Mouse (Mus musculus) megakaryocyte-erythroid progenitor cell, adult 5-6 weeks (primary cell): Measurements from ENCODE around the gene Trnau1ap. TPM values are rescaled to one million over a fixed set of nuclear protein-coding genes. Genes with fewer than 3 reads are reported as not detected.
"Not testable (repeated sequence)": the region's sequence is repeated elsewhere in the genome, so short reads cannot be mapped to it uniquely, and the experiment has no call there.

ENCODE experiments used
- ATAC-seq: replicated peaks from 2 replicates; pipeline ENCODE4 v1.8.0; 2016; ENCODE audit warnings: mild to moderate bottlenecking, inconsistent platforms; ENCODE audit not compliant: severe bottlenecking, poor library complexity, low FRiP score, low TSS enrichment
- total RNA-seq, 2 experiments: library from RNA; stranded (forward) in 1 of 2; stranded (reverse) in 1 of 2; fragments of 200-1000, 215-1000 nt in 1 of 2; fragments of >200 nt in 1 of 2; fragmentation: Nextera tagmentation in 1 of 2; gene quantifications; 2 replicates each; pipeline ENCODE4 v1.2.3; 2014 to 2017

Trnau1ap gene
- total RNA-seq, 2 experiments from 2014 or later, result 52.0 to 56.8 TPM

- peak; percentile 46 for ATAC-seq
These were observed 16.0 kb upstream of the Trnau1ap start for GRCm38 (mm10) chr4:132345135-132345842.

GRCm38 (mm10) chr4:132344403-132345134 is 15.2 kb upstream of the Trnau1ap start:
- peak; percentile 32 for ATAC-seq

GRCm38 (mm10) chr4:132341451-132341850 is 12.1 kb upstream of the Trnau1ap start:
- ATAC-seq, result no peak

GRCm38 (mm10) chr4:132338943-132339342 is 9.6 kb upstream of the Trnau1ap start:
- no peak for ATAC-seq

GRCm38 (mm10) chr4:132332880-132333279 is 3.5 kb upstream of the Trnau1ap start:
- ATAC-seq, result no peak

GRCm38 (mm10) chr4:132331960-132332359 is 2.6 kb upstream of the Trnau1ap start:
- no peak for ATAC-seq

GRCm38 (mm10) chr4:132329835-132330354 is 557 bp upstream of the Trnau1ap start:
- ATAC-seq, result peak; percentile 14

- no peak for ATAC-seq
These were observed 851 bp downstream of the Trnau1ap start for GRCm38 (mm10) chr4:132328391-132328982.

GRCm38 (mm10) chr4:132326481-132326880 is 2.9 kb downstream of the Trnau1ap start:
- no peak for ATAC-seq

- ATAC-seq, result no peak
These were observed 13.6 kb downstream of the Trnau1ap start for GRCm38 (mm10) chr4:132315711-132316110.

GRCm38 (mm10) chr4:132312627-132313026 is 16.7 kb downstream of the Trnau1ap start:
- ATAC-seq, result no peak

GRCm38 (mm10) chr4:132311801-132312200 is 17.5 kb downstream of the Trnau1ap start:
- no peak for ATAC-seq

GRCm38 (mm10) chr4:132311209-132311608 is 18.1 kb downstream of the Trnau1ap start:
- no peak for ATAC-seq

- ATAC-seq, result peak; percentile 37
These were observed 19.4 kb downstream of the Trnau1ap start for GRCm38 (mm10) chr4:132309849-132310472.

GRCm38 (mm10) chr4:132309140-132309848 is 20.0 kb downstream of the Trnau1ap start:
- ATAC-seq, result peak; percentile 39; the same call in 1 of the 2 replicates

- ATAC-seq, result peak; percentile 76
These were observed 20.8 kb downstream of the Trnau1ap start for GRCm38 (mm10) chr4:132308437-132309139.

- ATAC-seq, result no peak
These were observed 23.3 kb downstream of the Trnau1ap start for GRCm38 (mm10) chr4:132306004-132306403.

- ATAC-seq, result peak; percentile 35
These were observed 24.1 kb downstream of the Trnau1ap start for GRCm38 (mm10) chr4:132305276-132305675.

- ATAC-seq, result not testable (repeated sequence)
These were observed 25.9 kb downstream of the Trnau1ap start for GRCm38 (mm10) chr4:132303484-132303883.
